Mouse (Mus musculus) Patski (cell line): Measurements from ENCODE around the gene Olfr263. TPM values are rescaled to one million over a fixed set of nuclear protein-coding genes. Genes with fewer than 3 reads are reported as not detected.
A peak's percentile ranks its signal among the peaks of the same experiment; 100 is the strongest.

ENCODE experiments used
- ATAC-seq: fragments of 100-300 bp; one replicate; pipeline ENCODE4 v1.8.0; 2021
- CTCF ChIA-PET: fragments of 350-600 bp; sonication (Branson Sonifier 250); formaldehyde crosslinking; loops from one replicate; lab custom pipeline; 2022; ENCODE audit warnings: inconsistent platforms; lab: Charles Lee
- POLR2A ChIA-PET: fragments of 350-600 bp; sonication (Branson Sonifier 250); formaldehyde crosslinking; loops from one replicate; lab custom pipeline; 2022; ENCODE audit warnings: antibody characterized with exemption, inconsistent platforms; lab: Charles Lee
- DNase-seq: peaks from one replicate; pipeline ENCODE4 v3.0.0-alpha.2; 2011; ENCODE audit warnings: low read depth, low spot score
- H3K27me3 ChIP-seq: fragments of 371-371 bp; one replicate; pipeline ENCODE4 v1.5.1; 2021
- CTCF ChIP-seq: fragments of 100-300 bp; IDR thresholded peaks from one replicate; pipeline ENCODE4 v1.5.1; 2021
- in situ Hi-C: fragments of 300-500 bp; cut with MboI; formaldehyde crosslinking; loops from 3 replicates; pipeline ENCODE4 v1.11.1; 2018; ENCODE audit warnings: low pct_unique_long_range_greater_than_20kb, mixed read lengths
- polyA plus RNA-seq: library from polyadenylated mRNA; unstranded; gene quantifications from one replicate; pipeline ENCODE4 v1.2.3, GENCODE M21; 2021

Olfr263 gene
- polyA plus RNA-seq, 1 experiment from 2014 or later = not detected

DNA sequence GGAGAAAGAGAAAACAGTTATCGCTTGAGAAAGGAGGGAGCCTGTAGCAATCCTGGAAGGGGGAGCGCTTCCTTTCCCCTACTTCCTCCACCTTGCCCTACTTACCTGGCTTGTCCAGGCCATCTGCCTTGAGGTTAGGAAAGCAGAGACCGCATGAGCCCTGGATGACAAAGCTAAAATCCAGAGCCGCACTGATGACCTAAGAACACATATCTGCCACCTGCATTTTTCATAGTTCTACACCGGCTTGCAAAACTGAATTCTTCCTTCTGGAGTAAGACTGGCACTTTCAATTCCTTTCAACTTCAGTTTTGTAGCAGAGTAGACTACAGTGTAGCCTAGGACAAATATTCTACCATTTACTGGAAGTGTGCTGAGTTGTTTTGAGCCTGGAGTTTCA lies 48.9 kb downstream of the Olfr263 start:
- TF ChIP-seq CTCF = no peak
- DNase-seq = no peak
- in situ Hi-C loops = loop anchor here (10.0 kb wide), 1 partner anchor 766 kb away; the partner anchor contains the start of gene Zfp184
- no peaks in the 10 kb centered on the region for H3K27me3 ChIP-seq
- ChIA-PET CTCF (interaction anchor here (1.6 kb wide), 2 partner anchors 9 to 10 kb away, joined by 3 to 6 read pairs; no protein-coding TSS in a partner anchor), POLR2A (no interaction called here)
- no peak for ATAC-seq

DNA sequence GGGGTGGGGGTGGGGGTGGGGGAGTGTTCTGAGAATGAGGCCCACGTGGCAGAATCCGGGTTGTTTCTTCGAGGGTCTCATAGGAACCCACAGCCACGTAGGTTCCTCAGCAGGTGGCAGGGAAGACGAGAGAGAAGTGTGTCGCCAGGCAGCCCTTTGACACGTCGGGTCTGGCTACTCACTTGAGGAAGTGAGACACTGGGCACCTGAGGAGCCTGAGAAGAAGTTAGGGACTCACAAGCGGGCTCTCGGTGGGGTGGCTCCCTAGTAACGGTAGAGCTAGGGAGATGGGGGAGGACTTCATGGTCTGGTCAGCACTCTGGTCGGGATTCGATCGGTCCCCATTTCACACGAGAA lies 49.9 kb downstream of the Olfr263 start, which contains the start of gene Trim27:
TSS of gene Trim27 (plus strand) at position 79 of the 357 bp plus-strand sequence.
- DNase-seq = no peak
- H3K27me3 ChIP-seq = no peaks in the 10 kb centered on the region
- TF ChIP-seq CTCF = no peak
- ATAC-seq = peak; percentile 37
- ChIA-PET CTCF (interaction anchor here (1.6 kb wide), 1 partner anchor 10 kb away, joined by 3 read pairs; no protein-coding TSS in a partner anchor), POLR2A (no interaction called here)
- in situ Hi-C loops = loop anchor here (10.0 kb wide), 1 partner anchor 765 kb away; the partner anchor contains the start of gene Zfp184

DNA sequence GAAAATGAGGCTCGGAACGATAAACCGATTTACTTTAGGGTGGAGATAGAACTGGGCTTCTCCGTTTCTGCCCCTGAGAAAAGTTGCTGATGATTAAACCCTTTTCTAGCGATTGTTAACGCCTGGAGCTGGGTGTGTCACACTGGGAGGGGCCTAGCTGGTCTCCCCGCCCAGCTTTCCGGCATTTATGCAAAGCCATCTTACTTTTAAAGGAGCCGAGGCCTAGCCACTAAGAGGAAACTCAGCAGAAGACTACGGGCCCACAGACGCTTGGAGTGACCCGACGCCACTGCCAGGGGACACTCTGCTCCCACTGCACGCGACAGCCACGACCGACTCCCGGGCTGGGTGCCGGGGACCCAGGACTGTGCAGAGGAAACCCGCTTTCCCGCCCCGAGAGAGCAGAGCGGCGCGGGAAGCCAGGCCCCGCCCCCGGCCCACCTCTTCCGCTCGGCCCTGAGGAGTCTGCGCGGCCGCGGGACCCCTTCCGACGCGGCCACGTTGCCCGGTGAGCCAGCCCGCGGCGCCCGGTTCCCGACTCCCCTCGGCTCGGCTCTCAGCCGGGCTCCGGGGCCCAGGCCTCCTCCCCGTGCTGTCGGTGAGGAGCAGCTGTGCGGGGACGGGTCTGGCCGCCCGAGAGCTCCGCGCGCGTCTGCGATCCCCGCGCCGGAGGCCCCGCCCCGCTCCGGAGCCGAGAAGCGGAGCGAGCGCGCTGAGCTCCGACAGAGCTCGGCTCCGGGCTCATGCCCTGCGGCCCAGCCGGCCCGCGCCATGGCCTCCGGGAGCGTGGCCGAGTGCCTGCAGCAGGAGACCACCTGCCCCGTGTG lies 50.5 kb downstream of the Olfr263 start:
- ATAC-seq (peak; percentile 93), DNase-seq (no peak)
- POLR2A ChIA-PET = no interaction called here
- H3K27me3 ChIP-seq = no peaks in the 10 kb centered on the region
- no peak for TF ChIP-seq CTCF
- CTCF ChIA-PET = interaction anchor here (1.5 to 2.0 kb wide), 2 partner anchors 16 to 19 kb away, joined by 3 to 5 read pairs; no protein-coding TSS in a partner anchor
- in situ Hi-C loops = loop anchor here (10.0 kb wide), 2 partner anchors 545 to 765 kb away; partner anchors contain the start of genes Hist1h2bm and Zfp184

DNA sequence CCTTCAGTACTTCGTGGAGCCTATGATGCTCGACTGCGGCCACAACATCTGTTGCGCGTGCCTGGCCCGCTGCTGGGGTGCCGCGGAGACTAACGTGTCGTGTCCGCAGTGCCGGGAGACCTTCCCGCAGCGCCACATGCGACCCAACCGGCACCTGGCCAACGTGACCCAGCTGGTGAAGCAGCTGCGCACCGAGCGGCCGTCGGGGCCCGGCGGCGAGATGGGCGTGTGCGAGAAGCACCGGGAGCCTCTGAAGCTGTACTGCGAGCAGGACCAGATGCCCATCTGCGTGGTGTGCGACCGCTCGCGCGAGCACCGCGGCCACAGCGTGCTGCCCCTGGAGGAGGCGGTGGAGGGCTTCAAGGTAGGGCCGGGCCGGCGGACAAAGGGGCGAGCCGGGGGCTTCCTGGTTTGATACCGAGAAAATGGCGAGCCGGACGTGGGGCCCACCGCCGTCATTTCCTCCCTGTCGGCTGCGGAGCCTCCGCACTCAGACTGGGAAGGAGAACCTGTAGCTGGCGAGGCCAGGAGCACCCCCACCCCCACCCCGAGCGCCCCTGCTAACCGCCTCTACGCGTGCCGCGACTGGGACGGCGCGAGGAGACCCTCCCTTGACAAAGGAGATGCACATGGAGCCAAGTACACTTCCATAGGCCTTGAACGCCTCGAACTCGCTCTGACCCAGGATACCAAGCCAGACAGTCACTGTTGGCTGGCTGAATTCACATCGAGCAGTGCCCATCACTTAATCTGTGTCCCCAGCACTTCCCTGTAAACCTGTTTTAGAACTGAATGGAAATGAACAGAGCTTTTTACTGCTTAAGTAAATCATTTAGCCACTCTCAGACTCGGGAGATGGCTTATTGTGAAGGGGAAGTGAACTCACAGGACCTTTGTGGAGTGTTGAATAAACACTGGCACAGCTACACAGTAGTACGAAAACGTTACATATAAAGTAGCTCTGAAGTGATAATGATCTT lies 51.4 kb downstream of the Olfr263 start:
- CTCF ChIA-PET = interaction anchor here (0.8 to 2.0 kb wide), 4 partner anchors 9 to 20 kb away, joined by 3 to 5 read pairs (median 3); no protein-coding TSS in a partner anchor
- no peak for DNase-seq
- POLR2A ChIA-PET = no interaction called here
- in situ Hi-C loops = loop anchor here (10.0 kb wide), 1 partner anchor 544 kb away; the partner anchor contains the start of gene Hist1h2bm
- peak; percentile 41 for ATAC-seq
- no peaks in the 10 kb centered on the region for H3K27me3 ChIP-seq
- TF ChIP-seq CTCF = no peak

DNA sequence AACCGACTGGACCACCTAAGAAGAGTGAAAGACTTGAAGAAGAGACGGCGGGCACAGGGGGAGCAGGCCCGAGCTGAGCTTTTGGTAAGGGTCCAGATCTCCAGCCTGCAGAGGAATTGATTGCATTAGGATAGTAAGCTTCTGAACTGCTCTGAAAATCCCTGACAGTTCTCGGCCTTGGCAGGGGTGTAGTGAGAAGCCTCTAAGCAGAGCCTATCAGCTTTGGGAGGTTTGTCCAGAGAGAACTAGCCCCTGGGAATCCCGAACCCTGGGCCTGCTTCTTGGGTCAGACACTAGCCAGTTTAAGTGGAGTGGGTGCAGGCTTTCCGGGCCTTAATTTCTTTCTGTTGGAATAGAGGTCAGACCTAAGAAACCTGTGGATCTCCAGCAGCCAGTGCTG lies 52.6 kb downstream of the Olfr263 start:
- no peaks in the 10 kb centered on the region for H3K27me3 ChIP-seq
- DNase-seq = no peak
- ChIA-PET POLR2A (no interaction called here), CTCF (interaction anchor here (0.8 to 1.1 kb wide), 2 partner anchors 10 to 22 kb away, joined by 3 to 4 read pairs; no protein-coding TSS in a partner anchor)
- in situ Hi-C loops = loop anchor here (10.0 kb wide), 1 partner anchor 543 kb away; the partner anchor contains the start of gene Hist1h2bm
- ATAC-seq = no peak
- no peak for TF ChIP-seq CTCF

DNA sequence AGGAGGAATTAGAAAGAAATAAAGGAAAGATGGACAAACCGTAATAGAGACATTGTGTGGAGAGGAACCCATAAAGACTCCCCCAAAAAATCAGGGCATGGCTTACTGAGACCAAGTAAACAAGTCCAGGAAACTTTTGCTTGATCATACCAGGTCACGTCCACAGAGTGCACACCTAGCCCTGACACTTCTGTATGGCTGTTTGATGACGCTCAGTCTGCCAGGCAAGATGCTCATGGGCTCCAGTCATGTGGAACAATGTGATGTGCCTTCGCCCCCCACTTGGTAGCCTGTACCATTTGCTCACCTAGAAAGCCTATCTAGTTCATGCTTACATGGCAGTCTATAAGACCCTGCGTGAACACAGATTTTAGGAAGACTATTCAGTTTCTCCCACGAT lies 53.6 kb downstream of the Olfr263 start:
- in situ Hi-C loops = loop anchor here (10.0 kb wide), 1 partner anchor 542 kb away; the partner anchor contains the start of gene Hist1h2bm
- DNase-seq (no peak), ATAC-seq (no peak)
- POLR2A ChIA-PET = no interaction called here
- TF ChIP-seq CTCF = no peak
- CTCF ChIA-PET = interaction anchor here (0.6 kb wide), 1 partner anchor 132 kb away, joined by 4 read pairs; no protein-coding TSS in a partner anchor
- no peaks in the 10 kb centered on the region for H3K27me3 ChIP-seq

DNA sequence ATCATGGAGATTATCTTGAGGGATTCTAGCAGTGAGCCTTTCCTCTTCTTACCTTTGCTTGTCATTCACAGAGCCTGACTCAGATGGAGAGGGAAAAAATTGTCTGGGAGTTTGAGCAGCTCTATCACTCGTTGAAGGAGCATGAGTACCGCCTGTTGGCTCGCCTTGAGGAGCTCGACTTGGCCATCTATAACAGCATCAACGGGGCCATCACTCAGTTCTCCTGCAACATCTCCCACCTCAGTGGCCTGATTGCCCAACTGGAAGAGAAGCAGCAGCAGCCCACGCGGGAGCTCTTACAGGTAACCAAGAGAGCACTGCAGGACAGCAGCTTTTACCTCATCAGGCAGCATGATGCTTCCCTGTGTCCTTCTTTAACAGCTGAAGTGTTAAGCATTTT lies 54.2 kb downstream of the Olfr263 start:
- no peak for TF ChIP-seq CTCF
- in situ Hi-C loops = loop anchor here (10.0 kb wide), 1 partner anchor 541 kb away; the partner anchor contains the start of gene Hist1h2bm
- ChIA-PET POLR2A (no interaction called here), CTCF (no interaction called here)
- DNase-seq (no peak), ATAC-seq (no peak)
- no peaks in the 10 kb centered on the region for H3K27me3 ChIP-seq

DNA sequence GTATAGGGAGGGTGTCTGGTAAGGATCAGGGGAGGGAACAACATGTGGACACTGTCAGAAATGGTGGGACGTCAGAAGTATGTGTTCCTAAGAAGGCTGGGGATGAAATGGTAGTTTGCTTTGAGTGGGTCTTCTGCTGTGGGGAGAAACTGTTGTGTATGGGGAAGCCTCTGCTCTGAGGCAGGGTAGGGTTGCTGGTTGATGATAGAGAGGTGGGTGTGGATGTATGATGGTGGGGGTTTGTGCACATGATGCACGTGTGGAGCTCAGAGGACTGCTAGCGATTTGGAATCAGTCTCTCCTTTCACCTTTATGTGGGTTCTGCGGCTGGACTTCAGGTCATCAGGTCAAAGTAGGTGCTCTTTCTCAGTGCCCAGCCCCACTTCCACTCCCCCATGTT lies 56.1 kb downstream of the Olfr263 start:
- in situ Hi-C loops = loop anchor here (10.0 kb wide), 1 partner anchor 539 kb away; the partner anchor contains the start of gene Hist1h2bm
- CTCF ChIA-PET = interaction anchor here (2.1 kb wide), 1 partner anchor 15 kb away, joined by 6 read pairs; no protein-coding TSS in a partner anchor
- ATAC-seq (no peak), DNase-seq (no peak)
- no peak for TF ChIP-seq CTCF
- POLR2A ChIA-PET = no interaction called here
- no peaks in the 10 kb centered on the region for H3K27me3 ChIP-seq

Other genes starting within 250 kb of the Olfr263 start
- gene Olfr1370, start 54.7 kb upstream of the Olfr263 start, polyA plus RNA-seq = not detected
- 0.08 TPM for gene Olfr1369-ps1, start 18.2 kb upstream of the Olfr263 start, polyA plus RNA-seq
- gene Olfr1368, start 16.2 kb downstream of the Olfr263 start, polyA plus RNA-seq = not detected
- gene Trim27, start 49.8 kb downstream of the Olfr263 start, polyA plus RNA-seq = 57.8 TPM
- not detected for gene Gpx5, start 163.1 kb downstream of the Olfr263 start, polyA plus RNA-seq
- not detected for gene Gpx6, start 182.5 kb downstream of the Olfr263 start, polyA plus RNA-seq
- not detected for gene Olfr1367, start 217.3 kb downstream of the Olfr263 start, polyA plus RNA-seq
- gene Zscan12, start 233.2 kb downstream of the Olfr263 start, polyA plus RNA-seq = 10.4 TPM